Mouse (Mus musculus) embryonic facial prominence, embryonic 12.5 days (tissue): ENCODE measurements around the gene Add1. TPM values are rescaled to one million over a fixed set of nuclear protein-coding genes. Genes with fewer than 3 reads are reported as not detected.
A peak's percentile ranks its signal among the peaks of the same experiment; 100 is the strongest.
"Not testable (repeated sequence)": the region's sequence is repeated elsewhere in the genome, so short reads cannot be mapped to it uniquely, and the experiment has no call there.

Experiments
- ATAC-seq: fragments of 200-750 bp; cut with Nextera tagmentation; 2 replicates; pipeline ENCODE4 v1.8.0; 2017; ENCODE audit not compliant: insufficient number of reproducible peaks, insufficient read depth, low FRiP score, low TSS enrichment
- H3K27ac ChIP-seq: fragments of 300-500 bp; sonication (generic); 2 replicates; pipeline ENCODE4 v1.5.1; 2016; ENCODE audit warnings: mild to moderate bottlenecking
- H3K27me3 ChIP-seq: fragments of 300-500 bp; sonication (generic); 2 replicates; pipeline ENCODE4 v1.6.1; 2016; ENCODE audit warnings: mild to moderate bottlenecking, moderate library complexity
- H3K36me3 ChIP-seq: fragments of 300-500 bp; sonication (generic); 2 replicates; pipeline ENCODE4 v1.6.1; 2016; ENCODE audit warnings: mild to moderate bottlenecking
- H3K4me1 ChIP-seq: fragments of 300-500 bp; sonication (generic); 2 replicates; pipeline ENCODE4 v1.6.1; 2016
- H3K4me2 ChIP-seq: fragments of 300-500 bp; sonication (generic); replicated peaks from 2 replicates; pipeline ENCODE4 v1.6.1; 2016; ENCODE audit warnings: mild to moderate bottlenecking, moderate library complexity
- H3K4me3 ChIP-seq: fragments of 300-500 bp; sonication (generic); 2 replicates; pipeline ENCODE4 v1.5.1; 2016; ENCODE audit warnings: mild to moderate bottlenecking
- H3K9ac ChIP-seq: fragments of 300-500 bp; sonication (generic); 2 replicates; pipeline ENCODE4 v1.6.1; 2016; ENCODE audit warnings: mild to moderate bottlenecking, moderate library complexity
- H3K9me3 ChIP-seq: fragments of 300-500 bp; sonication (generic); 2 replicates; pipeline ENCODE4 v1.6.1; 2016; ENCODE audit warnings: mild to moderate bottlenecking, moderate library complexity
- WGBS: fragments of 180-500 bp; shearing (Covaris S2); methylation state at CpG from one replicate; pipeline ENCODE4 v1.1.7; 2016; 5-methylcytosine and 5-hydroxymethylcytosine counted together
- polyA plus RNA-seq: library from polyadenylated mRNA; unstranded; fragments of >200 nt; fragmentation: Nextera tagmentation; extraction: Ambion mirVana; gene quantifications from 2 replicates; pipeline ENCODE4 v1.2.1, GENCODE M21; 2016

Add1 gene
- polyA plus RNA-seq, 1 experiment from 2014 or later, result 208 TPM

- Histone ChIP-seq H3K9ac (no peak overlapping the region), H3K27me3 (no peaks in the 10 kb centered on the region), H3K36me3 (peaks cover 47% of the 10 kb centered on the region), H3K27ac (no peak overlapping the region), H3K9me3 (no peaks in the 10 kb centered on the region), H3K4me2 (no peak overlapping the region), H3K4me3 (no peak overlapping the region), H3K4me1 (no peaks in the 10 kb centered on the region)
- WGBS, result 76% methylated on average over 1 of the region's 1 CpGs
- ATAC-seq, result no peak
Measured at GRCm38 (mm10) chr5:34563854-34564253, 9.6 kb upstream of the Add1 start.

GRCm38 (mm10) chr5:34564291-34564690 is 9.2 kb upstream of the Add1 start:
- no peaks in the 10 kb centered on the region for H3K4me1 ChIP-seq
- H3K4me2 ChIP-seq, result no peak overlapping the region
- no peaks in the 10 kb centered on the region for H3K9me3 ChIP-seq
- ATAC-seq, result no peak
- H3K9ac ChIP-seq, result no peak overlapping the region
- no peak overlapping the region for H3K27ac ChIP-seq
- no peak overlapping the region for H3K4me3 ChIP-seq
- WGBS, result 83% methylated on average over 4 of the region's 4 CpGs
- H3K36me3 ChIP-seq, result peaks cover 43% of the 10 kb centered on the region
- no peaks in the 10 kb centered on the region for H3K27me3 ChIP-seq

- Histone ChIP-seq H3K9ac (no peak overlapping the region), H3K4me2 (no peak overlapping the region), H3K4me3 (no peak overlapping the region), H3K27me3 (no peaks in the 10 kb centered on the region), H3K4me1 (no peaks in the 10 kb centered on the region), H3K36me3 (peaks cover 29% of the 10 kb centered on the region), H3K27ac (no peak overlapping the region), H3K9me3 (no peaks in the 10 kb centered on the region)
- ATAC-seq, result no peak
- 81% methylated on average over 7 of the region's 7 CpGs for WGBS
Measured at GRCm38 (mm10) chr5:34565545-34566283, 7.8 kb upstream of the Add1 start.

- Histone ChIP-seq H3K4me2 (no peak overlapping the region), H3K27ac (no peak overlapping the region), H3K27me3 (no peaks in the 10 kb centered on the region), H3K9ac (no peak overlapping the region), H3K9me3 (no peaks in the 10 kb centered on the region), H3K36me3 (no peaks in the 10 kb centered on the region), H3K4me1 (peaks cover 18% of the 10 kb centered on the region), H3K4me3 (no peak overlapping the region)
- 81% methylated on average over 3 of the region's 3 CpGs for WGBS
- no peak for ATAC-seq
Measured at GRCm38 (mm10) chr5:34571551-34571950, 1.9 kb upstream of the Add1 start.

- H3K9ac ChIP-seq, result 0 out of 2 replicates have a peak overlapping the region, but pooled peaks have one; percentile 95
- peak overlapping the region; percentile 75 for H3K4me2 ChIP-seq
- H3K36me3 ChIP-seq, H3K27me3 ChIP-seq, ATAC-seq, H3K9me3 ChIP-seq: not testable (repeated sequence)
- peak overlapping the region; percentile 93 for H3K4me3 ChIP-seq
- peak overlapping the region; percentile 76; the same call in 1 of the 2 replicates for H3K27ac ChIP-seq
- H3K4me1 ChIP-seq, result peaks cover 18% of the 10 kb centered on the region
- WGBS, result 54% methylated on average over 4 of the region's 4 CpGs
Measured at GRCm38 (mm10) chr5:34572568-34572967, 896 bp upstream of the Add1 start.

- Histone ChIP-seq H3K36me3 (0 out of 2 replicates have a peak, but pooled peaks cover 3% of the 10 kb centered on the region), H3K4me3 (peak overlapping the region; percentile 93), H3K27ac (no peak overlapping the region; the same call in 1 of the 2 replicates), H3K4me2 (peak overlapping the region; percentile 75), H3K4me1 (peaks cover 18% of the 10 kb centered on the region), H3K27me3 (no peaks in the 10 kb centered on the region), H3K9ac (peak overlapping the region; percentile 95), H3K9me3 (no peaks in the 10 kb centered on the region)
- WGBS, result 33% methylated on average over 10 of the region's 10 CpGs
- no peak for ATAC-seq
Measured at GRCm38 (mm10) chr5:34574721-34575120, 1.3 kb downstream of the Add1 start.

- Histone ChIP-seq H3K4me2 (no peak overlapping the region), H3K4me3 (no peak overlapping the region), H3K36me3 (0 out of 2 replicates have a peak, but pooled peaks cover 3% of the 10 kb centered on the region), H3K9me3 (no peaks in the 10 kb centered on the region), H3K27me3 (no peaks in the 10 kb centered on the region), H3K9ac (no peak overlapping the region), H3K27ac (no peak overlapping the region), H3K4me1 (peaks cover 18% of the 10 kb centered on the region)
- ATAC-seq, result no peak
- 97% methylated on average over 1 of the region's 1 CpGs for WGBS
Measured at GRCm38 (mm10) chr5:34576286-34576685, 2.8 kb downstream of the Add1 start.

GRCm38 (mm10) chr5:34578038-34578655 is 4.7 kb downstream of the Add1 start:
- H3K9ac ChIP-seq, result no peak overlapping the region
- H3K27ac ChIP-seq, result no peak overlapping the region
- H3K36me3 ChIP-seq, result 0 out of 2 replicates have a peak, but pooled peaks cover 3% of the 10 kb centered on the region
- ATAC-seq, result no peak
- H3K27me3 ChIP-seq, result no peaks in the 10 kb centered on the region
- no peak overlapping the region for H3K4me2 ChIP-seq
- peaks cover 12% of the 10 kb centered on the region for H3K4me1 ChIP-seq
- H3K4me3 ChIP-seq, result no peak overlapping the region
- 95% methylated on average over 7 of the region's 7 CpGs for WGBS
- no peaks in the 10 kb centered on the region for H3K9me3 ChIP-seq

- H3K36me3 ChIP-seq, result peaks cover 7% of the 10 kb centered on the region; the same call in 1 of the 2 replicates
- H3K4me2 ChIP-seq, result no peak overlapping the region
- H3K9ac ChIP-seq, result no peak overlapping the region
- no peaks in the 10 kb centered on the region for H3K27me3 ChIP-seq
- no peak for ATAC-seq
- no peaks in the 10 kb centered on the region for H3K9me3 ChIP-seq
- WGBS, result 89% methylated on average over 3 of the region's 3 CpGs
- H3K4me3 ChIP-seq, result no peak overlapping the region
- no peak overlapping the region for H3K27ac ChIP-seq
- peaks cover 12% of the 10 kb centered on the region for H3K4me1 ChIP-seq
Measured at GRCm38 (mm10) chr5:34579377-34579776, 5.9 kb downstream of the Add1 start.

- H3K36me3 ChIP-seq, H3K4me1 ChIP-seq, H3K9me3 ChIP-seq, H3K4me2 ChIP-seq, H3K27me3 ChIP-seq, H3K9ac ChIP-seq, H3K4me3 ChIP-seq: not testable (repeated sequence)
- WGBS, result 50% methylated on average over 9 of the region's 10 CpGs
- peak overlapping the region; percentile 65; the same call in 1 of the 2 replicates for H3K27ac ChIP-seq
- ATAC-seq, result peak; percentile 81
Measured at GRCm38 (mm10) chr5:34581671-34582313, 8.3 kb downstream of the Add1 start.

GRCm38 (mm10) chr5:34582314-34582675 is 8.8 kb downstream of the Add1 start:
- no peak overlapping the region for H3K4me2 ChIP-seq
- no peaks in the 10 kb centered on the region for H3K9me3 ChIP-seq
- H3K4me3 ChIP-seq, result no peak overlapping the region
- no peaks in the 10 kb centered on the region for H3K27me3 ChIP-seq
- H3K36me3 ChIP-seq, result peaks cover 7% of the 10 kb centered on the region; the same call in 1 of the 2 replicates
- no peak overlapping the region for H3K9ac ChIP-seq
- H3K27ac ChIP-seq, result peak overlapping the region; percentile 65; the same call in 1 of the 2 replicates
- ATAC-seq, result no peak
- H3K4me1 ChIP-seq, result 0 out of 2 replicates have a peak, but pooled peaks cover 3% of the 10 kb centered on the region
- 77% methylated on average over 5 of the region's 5 CpGs for WGBS
